Mouse (Mus musculus) hindbrain, embryonic 15.5 days (tissue): ENCODE data around the gene AC129217.1. TPM values are rescaled to one million over a fixed set of nuclear protein-coding genes. Genes with fewer than 3 reads are reported as not detected.

Source experiments
- ATAC-seq: fragments of 200-750 bp; cut with Nextera tagmentation; 2 replicates; pipeline ENCODE4 v1.8.0; 2017; ENCODE audit warnings: low read depth, moderate number of reproducible peaks, moderate TSS enrichment; ENCODE audit not compliant: low FRiP score
- H3K27ac ChIP-seq: fragments of 300-500 bp; sonication (generic); replicated peaks from 2 replicates; pipeline ENCODE4 v1.5.1; 2015; ENCODE audit warnings: mild to moderate bottlenecking, inconsistent platforms
- H3K27me3 ChIP-seq: fragments of 300-500 bp; sonication (generic); 2 replicates; pipeline ENCODE4 v1.6.1; 2015; ENCODE audit warnings: control low read depth, inconsistent platforms
- H3K36me3 ChIP-seq: fragments of 300-500 bp; sonication (generic); 2 replicates; pipeline ENCODE4 v1.6.1; 2015; ENCODE audit warnings: control low read depth, inconsistent platforms
- H3K4me1 ChIP-seq: fragments of 300-500 bp; sonication (generic); replicated peaks from 2 replicates; pipeline ENCODE4 v1.6.1; 2015; ENCODE audit warnings: control low read depth, inconsistent platforms
- H3K4me2 ChIP-seq: fragments of 300-500 bp; sonication (generic); 2 replicates; pipeline ENCODE4 v1.6.1; 2015; ENCODE audit warnings: moderate library complexity, mild to moderate bottlenecking, inconsistent platforms
- H3K4me3 ChIP-seq: fragments of 300-500 bp; sonication (generic); 2 replicates; pipeline ENCODE4 v1.5.1; 2015; ENCODE audit warnings: mild to moderate bottlenecking, inconsistent platforms
- H3K9ac ChIP-seq: fragments of 300-500 bp; sonication (generic); 2 replicates; pipeline ENCODE4 v1.6.1; 2015; ENCODE audit warnings: inconsistent platforms
- H3K9me3 ChIP-seq: fragments of 300-500 bp; sonication (generic); 2 replicates; pipeline ENCODE4 v1.6.1; 2016; ENCODE audit warnings: control low read depth, inconsistent platforms
- WGBS: fragments of 180-500 bp; shearing (Covaris S2); methylation state at CpG from one replicate; pipeline ENCODE4 v1.1.7; 2015; 5-methylcytosine and 5-hydroxymethylcytosine counted together
- microRNA-seq: library from miRNA; unstranded; fragments of <30 nt; microRNA quantifications from one replicate; pipeline ENCODE4, GENCODE M21; 2016
- polyA plus RNA-seq: library from polyadenylated mRNA; unstranded; fragments of >200 nt; fragmentation: Nextera tagmentation; extraction: Ambion mirVana; gene quantifications from 2 replicates; pipeline ENCODE4 v1.2.1, GENCODE M21; 2015

Gene AC129217.1
- polyA plus RNA-seq, 1 experiment from 2014 or later: not detected

DNA sequence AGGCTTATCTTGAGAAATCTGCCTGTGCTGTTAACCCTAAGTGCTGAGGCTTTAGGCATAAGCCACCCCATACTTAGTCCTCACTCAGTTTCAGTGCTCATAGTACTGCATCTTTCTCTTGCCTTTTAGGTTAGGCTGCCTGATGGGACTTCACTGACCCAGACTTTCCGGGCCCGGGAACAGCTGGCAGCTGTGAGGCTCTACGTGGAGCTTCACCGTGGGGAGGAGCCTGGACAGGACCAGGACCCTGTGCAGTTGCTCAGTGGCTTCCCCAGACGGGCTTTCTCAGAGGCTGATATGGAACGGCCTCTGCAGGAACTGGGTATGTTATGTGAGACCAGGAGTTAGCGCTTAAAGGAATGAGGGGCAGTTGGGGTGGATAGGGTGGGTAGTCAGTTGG is 45.5 kb downstream of the AC129217.1 start:
- no peak overlapping the region for H3K9ac ChIP-seq
- H3K27me3 ChIP-seq: no peaks in the 10 kb centered on the region
- ATAC-seq: no peak
- no peak overlapping the region for H3K27ac ChIP-seq
- H3K4me3 ChIP-seq: no peak overlapping the region
- peaks cover 26% of the 10 kb centered on the region for H3K4me1 ChIP-seq
- peaks cover 33% of the 10 kb centered on the region for H3K36me3 ChIP-seq
- WGBS: 95% methylated on average over 7 of the region's 7 CpGs
- no peak overlapping the region for H3K4me2 ChIP-seq
- no peaks in the 10 kb centered on the region for H3K9me3 ChIP-seq

GRCm38 (mm10) chr19:8880311-8881033 is 50.9 kb downstream of the AC129217.1 start, which contains the start of gene Uqcc3:
Uqcc3 (minus strand) TSS chr19:8880923.
- under 1% methylated on average over 42 of the region's 42 CpGs for WGBS
- peak within 1 kb of the TSS; percentile 87 for H3K4me3 ChIP-seq
- peak; percentile 96 for ATAC-seq
- peak within 1 kb of the TSS; percentile 90 for H3K27ac ChIP-seq
- H3K9me3 ChIP-seq: no peaks in the 10 kb centered on the region
- peaks cover 15% of the 10 kb centered on the region for H3K36me3 ChIP-seq
- peaks cover 14% of the 10 kb centered on the region for H3K4me1 ChIP-seq
- H3K4me2 ChIP-seq: peak within 1 kb of the TSS; percentile 92
- H3K9ac ChIP-seq: peak within 1 kb of the TSS; percentile 94
- no peaks in the 10 kb centered on the region for H3K27me3 ChIP-seq

DNA sequence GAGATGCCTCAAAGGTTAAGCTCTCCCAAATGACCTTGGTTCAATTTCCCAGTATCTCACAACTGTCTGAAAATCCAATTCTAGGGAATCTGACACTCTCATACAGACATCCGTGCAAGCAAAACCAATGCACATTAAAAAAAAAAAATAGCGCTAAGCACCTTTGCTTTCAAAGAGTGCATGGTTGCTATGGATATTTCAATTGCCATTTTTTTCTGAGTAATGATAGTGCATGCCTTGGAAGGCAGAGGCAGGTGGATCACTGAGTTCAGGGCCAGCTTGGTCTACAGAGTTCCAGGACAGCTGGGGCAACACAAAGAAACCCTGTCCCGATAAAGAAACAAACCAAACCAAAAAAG is 51.4 kb downstream of the AC129217.1 start:
- H3K36me3 ChIP-seq: peaks cover 10% of the 10 kb centered on the region
- H3K4me1 ChIP-seq: peaks cover 14% of the 10 kb centered on the region
- peak overlapping the region; percentile 94; the same call in 1 of the 2 replicates for H3K9ac ChIP-seq
- H3K9me3 ChIP-seq: no peaks in the 10 kb centered on the region
- H3K4me2 ChIP-seq: peak overlapping the region; percentile 92
- peak overlapping the region; percentile 87 for H3K4me3 ChIP-seq
- WGBS: 15% methylated on average over 3 of the region's 3 CpGs
- H3K27me3 ChIP-seq: no peaks in the 10 kb centered on the region
- peak overlapping the region; percentile 90 for H3K27ac ChIP-seq
- no peak for ATAC-seq

DNA sequence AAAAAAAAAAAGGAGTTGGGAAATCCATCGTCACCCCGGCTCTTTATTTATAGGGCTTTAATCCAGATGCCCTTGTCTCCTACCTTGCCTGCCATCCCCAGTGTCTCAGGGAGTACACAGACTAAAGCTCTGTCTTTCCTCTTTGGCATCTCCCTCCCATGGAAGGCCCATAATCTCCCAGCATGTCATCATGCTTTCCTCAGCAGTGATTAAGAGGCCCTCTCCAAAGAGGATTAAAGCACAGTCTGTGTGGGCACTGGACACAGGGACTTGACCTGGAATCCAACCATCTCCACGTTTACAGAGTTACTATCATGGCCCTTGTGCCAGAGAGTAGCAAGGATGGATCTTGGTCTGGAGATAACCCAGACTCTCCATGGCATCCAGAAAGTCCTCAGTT is 54.0 kb downstream of the AC129217.1 start, which contains the start of the genes Lbhd1 and Gm49403:
TSS of gene Lbhd1 (plus strand) at position 117 of the 400 bp plus-strand sequence.
TSS of gene Gm49403 (plus strand) at position 315 of the 400 bp plus-strand sequence.
- Histone ChIP-seq H3K9me3 (no peaks in the 10 kb centered on the region), H3K27ac (no peak within 1 kb of the TSS), H3K4me1 (peaks cover 23% of the 10 kb centered on the region), H3K36me3 (no peaks in the 10 kb centered on the region), H3K9ac (no peak within 1 kb of the TSS), H3K27me3 (no peaks in the 10 kb centered on the region), H3K4me2 (no peak within 1 kb of the TSS), H3K4me3 (no peak within 1 kb of the TSS)
- ATAC-seq: no peak
- 74% methylated on average over 3 of the region's 3 CpGs for WGBS

- Histone ChIP-seq H3K9ac (no peak overlapping the region), H3K4me1 (peaks cover 17% of the 10 kb centered on the region), H3K27ac (no peak overlapping the region), H3K4me3 (no peak overlapping the region; the same call in 1 of the 2 replicates), H3K9me3 (no peaks in the 10 kb centered on the region), H3K4me2 (peak overlapping the region; percentile 79), H3K27me3 (no peaks in the 10 kb centered on the region), H3K36me3 (0 out of 2 replicates have a peak, but pooled peaks cover 6% of the 10 kb centered on the region)
- ATAC-seq: no peak
- 55% methylated on average over 1 of the region's 1 CpGs for WGBS
These were observed 57.5 kb downstream of the AC129217.1 start for GRCm38 (mm10) chr19:8886916-8887584.

- no peak for ATAC-seq
- peak overlapping the region; percentile 79 for H3K4me2 ChIP-seq
- no peaks in the 10 kb centered on the region for H3K9me3 ChIP-seq
- H3K4me3 ChIP-seq: peak overlapping the region; percentile 57
- no peaks in the 10 kb centered on the region for H3K27me3 ChIP-seq
- WGBS: 16% methylated on average over 19 of the region's 19 CpGs
- peak overlapping the region; percentile 69 for H3K9ac ChIP-seq
- H3K4me1 ChIP-seq: peaks cover 17% of the 10 kb centered on the region
- H3K36me3 ChIP-seq: 0 out of 2 replicates have a peak, but pooled peaks cover 6% of the 10 kb centered on the region
- H3K27ac ChIP-seq: peak overlapping the region; percentile 86
These were observed 58.3 kb downstream of the AC129217.1 start for GRCm38 (mm10) chr19:8887585-8888463.

- WGBS: under 1% methylated on average over 58 of the region's 58 CpGs
- peak within 1 kb of the TSS; percentile 57 for H3K4me3 ChIP-seq
- peaks cover 23% of the 10 kb centered on the region for H3K4me1 ChIP-seq
- H3K27ac ChIP-seq: peak within 1 kb of the TSS; percentile 86
- peak within 1 kb of the TSS; percentile 69 for H3K9ac ChIP-seq
- H3K36me3 ChIP-seq: 0 out of 2 replicates have a peak, but pooled peaks cover 6% of the 10 kb centered on the region
- no peaks in the 10 kb centered on the region for H3K9me3 ChIP-seq
- H3K27me3 ChIP-seq: no peaks in the 10 kb centered on the region
- peak; percentile 95 for ATAC-seq
- peak within 1 kb of the TSS; percentile 79 for H3K4me2 ChIP-seq
These were observed 59.2 kb downstream of the AC129217.1 start, which contains the start of the genes 1810009A15Rik and Gm49416 for GRCm38 (mm10) chr19:8888511-8889385. 1810009A15Rik (plus strand) TSS chr19:8888853. Gm49416 (plus strand) TSS chr19:8888926.

Small RNA genes lying within 50 kb of the gene (microRNA-seq; reads per million reads assigned to microRNA genes)
- not detected for gene Mir5136

Other genes with a start within 250 kb of the AC129217.1 start
- 12.0 and 12.7 TPM in 2 replicates for gene Slc22a8, start 238.5 kb upstream of the AC129217.1 start, polyA plus RNA-seq
- gene Slc22a6, start 211.7 kb upstream of the AC129217.1 start, polyA plus RNA-seq: 9.6 and 11.9 TPM in 2 replicates
- 0.54 and 0.67 TPM in 2 replicates for gene Chrm1, start 166.0 kb upstream of the AC129217.1 start, polyA plus RNA-seq
- gene Slc3a2, start 106.4 kb upstream of the AC129217.1 start, polyA plus RNA-seq: 170 and 175 TPM in 2 replicates
- gene Wdr74, start 93.9 kb upstream of the AC129217.1 start, polyA plus RNA-seq: 91.9 and 96.1 TPM in 2 replicates
- gene 1700092M07Rik, start 89.1 kb upstream of the AC129217.1 start, polyA plus RNA-seq: 1.3 and 1.7 TPM in 2 replicates
- gene Stx5a, start 88.4 kb upstream of the AC129217.1 start, polyA plus RNA-seq: 113 and 122 TPM in 2 replicates
- gene Nxf1, start 72.7 kb upstream of the AC129217.1 start, polyA plus RNA-seq: 142 and 145 TPM in 2 replicates
- gene Tmem223, start 58.8 kb upstream of the AC129217.1 start, polyA plus RNA-seq: 213 and 214 TPM in 2 replicates
- 31.6 and 33.1 TPM in 2 replicates for gene Tmem179b, start 55.3 kb upstream of the AC129217.1 start, polyA plus RNA-seq
- gene Taf6l, start 43.4 kb upstream of the AC129217.1 start, polyA plus RNA-seq: 30.5 and 32.8 TPM in 2 replicates
- gene Polr2g, start 31.2 kb upstream of the AC129217.1 start, polyA plus RNA-seq: 133 and 144 TPM in 2 replicates
- 7.8 and 8.6 TPM in 2 replicates for gene Zbtb3, start 27.2 kb upstream of the AC129217.1 start, polyA plus RNA-seq
- 56.8 and 58.6 TPM in 2 replicates for gene Ttc9c, start 10.4 kb upstream of the AC129217.1 start, polyA plus RNA-seq
- 5.4 and 6.5 TPM in 2 replicates for gene Hnrnpul2, start 9.8 kb upstream of the AC129217.1 start, polyA plus RNA-seq
- gene Bscl2, start 7.7 kb downstream of the AC129217.1 start, polyA plus RNA-seq: 101 and 104 TPM in 2 replicates
- gene Gng3, start 9.4 kb downstream of the AC129217.1 start, polyA plus RNA-seq: 450 and 460 TPM in 2 replicates
- 0.61 and 0.92 TPM in 2 replicates for gene Lrrn4cl, start 21.0 kb downstream of the AC129217.1 start, polyA plus RNA-seq
- gene Ubxn1, start 41.7 kb downstream of the AC129217.1 start, polyA plus RNA-seq: 141 and 145 TPM in 2 replicates
- 60.2 and 61.5 TPM in 2 replicates for gene Uqcc3, start 51.1 kb downstream of the AC129217.1 start, polyA plus RNA-seq
- 43.0 and 45.2 TPM in 2 replicates for gene Lbhd1, start 54.0 kb downstream of the AC129217.1 start, polyA plus RNA-seq
- not detected in 2 replicates for gene Gm49403, start 54.2 kb downstream of the AC129217.1 start, polyA plus RNA-seq
- 45.3 and 51.6 TPM in 2 replicates for gene 1810009A15Rik, start 59.1 kb downstream of the AC129217.1 start, polyA plus RNA-seq
- not detected in 2 replicates for gene Gm49416, start 59.2 kb downstream of the AC129217.1 start, polyA plus RNA-seq
- gene Ints5, start 63.2 kb downstream of the AC129217.1 start, polyA plus RNA-seq: 33.0 and 35.3 TPM in 2 replicates
- 83.0 and 84.9 TPM in 2 replicates for gene Ganab, start 68.3 kb downstream of the AC129217.1 start, polyA plus RNA-seq
- gene B3gat3, start 90.6 kb downstream of the AC129217.1 start, polyA plus RNA-seq: 94.3 and 98.1 TPM in 2 replicates
- 2.7 and 3.1 TPM in 2 replicates for gene Rom1, start 99.6 kb downstream of the AC129217.1 start, polyA plus RNA-seq
- gene Eml3, start 99.8 kb downstream of the AC129217.1 start, polyA plus RNA-seq: 9.9 and 12.8 TPM in 2 replicates
- gene Mta2, start 112.1 kb downstream of the AC129217.1 start, polyA plus RNA-seq: 103 and 109 TPM in 2 replicates
- 24.9 and 25.4 TPM in 2 replicates for gene Tut1, start 124.1 kb downstream of the AC129217.1 start, polyA plus RNA-seq
- gene Eef1g, start 137.3 kb downstream of the AC129217.1 start, polyA plus RNA-seq: 289 TPM in 2 replicates
- gene Ahnak, start 159.5 kb downstream of the AC129217.1 start, polyA plus RNA-seq: 4.6 TPM in 2 replicates